Mouse (Mus musculus): ENCODE results near the gene Cnga2. TPM values are rescaled to one million over a fixed set of nuclear protein-coding genes. Genes with fewer than 3 reads are reported as not detected.

The Cnga2 gene
- polyA plus RNA-seq, 1 experiment from 2014 or later: 0.04 TPM

DNA sequence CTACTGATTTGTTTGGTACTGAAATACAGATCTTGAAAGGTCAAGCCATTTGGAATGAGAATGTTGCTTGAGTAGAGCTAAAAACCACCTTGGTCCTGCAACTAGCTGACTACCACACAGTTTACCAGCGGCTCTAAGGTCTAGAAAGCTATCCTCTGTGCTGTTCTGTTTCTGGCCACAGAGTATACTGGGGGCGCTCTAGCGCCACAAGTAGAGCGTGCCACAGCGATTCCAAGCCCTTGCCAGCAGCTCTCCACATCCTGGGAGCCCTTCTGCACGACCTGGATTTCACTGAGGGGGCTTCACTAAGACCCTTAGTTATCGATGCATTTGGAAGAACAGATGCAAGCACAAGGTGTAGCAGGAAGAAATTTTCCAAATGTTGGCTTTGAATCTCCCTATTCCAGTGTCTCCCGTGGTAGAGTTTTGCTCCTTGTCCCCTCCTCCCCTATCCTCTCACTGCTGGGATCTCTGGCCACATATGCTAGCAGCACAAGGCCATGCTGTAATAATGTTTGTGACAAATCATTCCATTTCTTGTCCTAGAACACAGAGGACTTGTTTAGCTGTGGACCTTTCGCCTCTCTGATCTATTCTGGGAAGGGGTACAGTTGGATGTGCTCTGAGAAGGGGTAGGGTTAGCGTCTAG lies 31.2 kb downstream of the Cnga2 start:
- ATAC-seq: no peak
- WGBS: 42% methylated on average over 10 of the region's 10 CpGs
- Histone ChIP-seq H3K27ac (ENCODE audit: low read length) (no peak overlapping the region), H3K4me2 (ENCODE audit: low read depth, low read length) (no peak overlapping the region), H3K36me3 (ENCODE audit: control insufficient read depth, insufficient read depth, low read length) (no peaks in the 10 kb centered on the region), H3K4me1 (ENCODE audit: control insufficient read depth, insufficient read depth, low read length) (no peaks in the 10 kb centered on the region), H3K9me3 (ENCODE audit: control insufficient read depth, low read length) (no peaks in the 10 kb centered on the region), H3K27me3 (replicated peaks; ENCODE audit: control insufficient read depth, insufficient read depth, low read length) (no peaks in the 10 kb centered on the region), H3K4me3 (ENCODE audit: low read length) (no peak overlapping the region), H3K9ac (ENCODE audit: low read depth, low read length) (no peak overlapping the region)

DNA sequence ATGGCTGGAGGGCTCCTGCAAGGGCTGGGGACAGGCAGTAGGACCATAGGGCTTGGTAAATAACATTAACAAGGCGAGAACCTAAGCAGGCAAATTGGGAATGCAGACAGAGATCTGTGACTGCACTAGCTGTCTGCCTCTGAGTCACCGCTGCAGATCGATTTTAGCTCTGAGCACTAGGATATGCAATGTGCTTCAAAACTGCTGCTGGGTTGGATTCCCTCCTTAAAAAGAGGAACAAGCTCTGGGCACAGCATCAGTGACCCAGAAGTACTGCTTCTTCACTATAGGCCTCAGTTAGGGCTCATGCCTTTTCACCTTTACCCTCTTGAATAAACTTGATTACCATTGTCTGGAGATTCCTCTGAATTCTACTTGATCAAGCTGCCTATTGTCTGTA lies 31.9 kb downstream of the Cnga2 start:
- Histone ChIP-seq H3K4me1 (ENCODE audit: control insufficient read depth, insufficient read depth, low read length) (no peaks in the 10 kb centered on the region), H3K27ac (ENCODE audit: low read length) (no peak overlapping the region), H3K9ac (ENCODE audit: low read depth, low read length) (no peak overlapping the region), H3K4me3 (ENCODE audit: low read length) (no peak overlapping the region), H3K27me3 (replicated peaks; ENCODE audit: control insufficient read depth, insufficient read depth, low read length) (no peaks in the 10 kb centered on the region), H3K4me2 (ENCODE audit: low read depth, low read length) (no peak overlapping the region), H3K9me3 (ENCODE audit: control insufficient read depth, low read length) (no peaks in the 10 kb centered on the region), H3K36me3 (ENCODE audit: control insufficient read depth, insufficient read depth, low read length) (no peaks in the 10 kb centered on the region)
- no peak for ATAC-seq
- 68% methylated on average over 3 of the region's 3 CpGs for WGBS

DNA sequence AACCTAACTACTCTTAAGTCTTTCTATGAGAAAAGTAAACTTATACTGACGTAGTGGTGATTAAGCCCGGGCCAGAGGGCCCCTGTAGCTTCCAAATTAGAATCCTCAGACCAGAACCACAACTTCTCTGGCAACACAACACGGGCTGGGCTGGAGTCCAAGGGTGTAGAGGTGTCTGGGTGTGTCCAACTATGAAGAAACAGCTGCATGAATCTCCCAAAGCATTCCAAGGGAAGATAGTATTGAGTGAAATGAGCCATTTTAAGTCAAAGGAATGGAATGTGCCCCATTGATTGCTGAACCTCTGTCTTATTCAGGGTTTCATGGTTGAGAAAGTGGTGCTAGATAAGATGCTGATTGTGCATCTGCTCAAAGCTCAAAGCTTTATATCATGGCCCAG lies 52.4 kb downstream of the Cnga2 start:
- H3K4me1 ChIP-seq (ENCODE audit: control insufficient read depth, insufficient read depth, low read length): no peaks in the 10 kb centered on the region

GRCm38 (mm10) chrX:72047918-72048317 lies 56.3 kb downstream of the Cnga2 start:
- Histone ChIP-seq H3K9me3 (ENCODE audit: control insufficient read depth, low read length) (no peaks in the 10 kb centered on the region), H3K4me3 (ENCODE audit: low read length) (no peak overlapping the region), H3K4me2 (ENCODE audit: low read depth, low read length) (no peak overlapping the region), H3K27ac (ENCODE audit: low read length) (no peak overlapping the region), H3K36me3 (ENCODE audit: control insufficient read depth, insufficient read depth, low read length) (no peaks in the 10 kb centered on the region), H3K4me1 (ENCODE audit: control insufficient read depth, insufficient read depth, low read length) (no peaks in the 10 kb centered on the region), H3K27me3 (replicated peaks; ENCODE audit: control insufficient read depth, insufficient read depth, low read length) (no peaks in the 10 kb centered on the region), H3K9ac (ENCODE audit: low read depth, low read length) (no peak overlapping the region)
- WGBS: 59% methylated on average over 2 of the region's 2 CpGs
- peak; percentile 68; the same call in 1 of the 2 replicates for ATAC-seq

More for the DNA sequence above, 52.4 kb downstream of the Cnga2 start:
- Histone ChIP-seq H3K9ac (ENCODE audit: low read depth, low read length) (no peak overlapping the region), H3K27ac (ENCODE audit: low read length) (no peak overlapping the region), H3K36me3 (ENCODE audit: control insufficient read depth, insufficient read depth, low read length) (no peaks in the 10 kb centered on the region), H3K4me2 (ENCODE audit: low read depth, low read length) (no peak overlapping the region), H3K27me3 (replicated peaks; ENCODE audit: control insufficient read depth, insufficient read depth, low read length) (no peaks in the 10 kb centered on the region), H3K9me3 (ENCODE audit: control insufficient read depth, low read length) (no peaks in the 10 kb centered on the region), H3K4me3 (ENCODE audit: low read length) (no peak overlapping the region)
- no peak for ATAC-seq
- 70% methylated on average over 3 of the region's 3 CpGs for WGBS

Other genes starting within 250 kb of the Cnga2 start
- 43.1 and 44.9 TPM in 2 replicates for gene Vma21, start 175.9 kb upstream of the Cnga2 start, polyA plus RNA-seq (2015; fragmentation: Nextera tagmentation; extraction: Ambion mirVana)
- gene Gm1141, start 70.8 kb upstream of the Cnga2 start, polyA plus RNA-seq (2015; fragmentation: Nextera tagmentation; extraction: Ambion mirVana): 0.09 TPM in 1 of 2 replicates, not detected in the other
- gene Prrg3, start 29.2 kb upstream of the Cnga2 start, polyA plus RNA-seq (2015; fragmentation: Nextera tagmentation; extraction: Ambion mirVana): 5.9 and 6.5 TPM in 2 replicates
- 0.31 TPM in 1 of 2 replicates, not detected in the other for gene Fate1, start 18.9 kb upstream of the Cnga2 start, polyA plus RNA-seq (2015; fragmentation: Nextera tagmentation; extraction: Ambion mirVana)
- gene Magea4, start 230.2 kb downstream of the Cnga2 start, polyA plus RNA-seq (2015; fragmentation: Nextera tagmentation; extraction: Ambion mirVana): not detected in 2 replicates